Mouse (Mus musculus): ENCODE results near the gene Cd5.

GRCm38 (mm10) chr19:10729889-10730288 lies 8.9 kb downstream of the Cd5 start:
- TF ChIP-seq CTCF (IDR thresholded peaks at IDR 0.05; ENCODE audit: extremely low read depth, insufficient read length, insufficient replicate concordance, low read depth, low read length) (no peak), POLR2A (IDR thresholded peaks at IDR 0.05; ENCODE audit: low read depth, low read length) (no peak)
